14 mouse cellular contexts compared by ENCODE assay signal in the genomic region with DNA sequence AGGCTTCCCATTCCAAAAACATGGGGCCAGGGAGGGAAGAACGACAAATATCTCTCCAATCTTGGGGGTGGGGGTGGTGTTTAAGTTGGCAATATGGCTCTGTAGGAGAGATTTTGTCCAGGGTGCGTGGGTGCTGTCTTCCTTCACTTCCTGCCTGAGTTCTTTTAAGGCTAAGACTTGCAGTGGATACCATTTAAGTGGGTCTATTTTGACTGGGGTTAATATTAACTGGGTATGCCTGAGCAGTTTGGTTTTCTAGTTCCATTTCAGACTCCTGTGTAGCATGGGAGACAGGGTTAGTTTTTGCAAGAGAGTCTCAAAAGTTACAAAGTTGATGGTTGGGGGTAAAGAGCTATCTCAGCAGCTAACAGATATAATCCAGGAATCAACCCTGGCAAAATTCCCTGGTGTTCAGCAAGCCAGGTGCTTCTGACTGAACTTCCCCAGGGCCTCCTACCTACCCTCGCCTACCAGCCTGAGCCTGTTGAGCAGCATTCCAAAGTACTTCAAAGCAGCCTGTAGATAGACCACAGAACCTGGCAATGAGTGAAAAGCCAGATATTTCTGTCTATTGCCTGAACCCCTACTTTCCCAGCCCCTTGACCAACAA. TPM values are rescaled to one million over a fixed set of nuclear protein-coding genes. Genes with fewer than 3 reads are reported as not detected.
DNase-seq lines count a peak whose midpoint lies in the region; ATAC-seq lines count a peak whose summit lies in the region.
"Had no signal": no experiment of that assay in that cellular context is flagged by ENCODE, and none has a peak within 500 bp of the region (broad histone marks: within the 10 kb centered on the region; RNA-seq: fewer than 3 reads in every experiment).

No protein-coding gene starts in this region.

- no peak overlapping the region for H3K27ac ChIP-seq in embryonic facial prominence, embryonic 10.5 days (replicated peaks)
- peak overlapping the region; percentile 63; the same call in 1 of the 2 replicates for H3K27ac ChIP-seq in embryonic facial prominence, embryonic 15.5 days (replicated peaks)
- peak overlapping the region; percentile 86 for H3K27ac ChIP-seq in kidney, embryonic 16.5 days (ENCODE audit: low read length)
- H3K27ac ChIP-seq in lung, embryonic 16.5 days (ENCODE audit: low read length) = peak overlapping the region; percentile 78

- H3K4me1 ChIP-seq in embryonic facial prominence, embryonic 10.5 days = peaks cover 2% of the 10 kb centered on the region; the same call in 1 of the 2 replicates
- H3K4me1 ChIP-seq in embryonic facial prominence, embryonic 15.5 days = 0 out of 2 replicates have a peak, but pooled peaks cover 3% of the 10 kb centered on the region
- peaks cover 2% of the 10 kb centered on the region; the same call in 1 of the 2 replicates for H3K4me1 ChIP-seq in kidney, embryonic 16.5 days (ENCODE audit: insufficient read depth, low read length)
- 0 out of 2 replicates have a peak, but pooled peaks cover 3% of the 10 kb centered on the region for H3K4me1 ChIP-seq in lung, embryonic 16.5 days (replicated peaks; ENCODE audit: control insufficient read depth, insufficient read depth, low read length)

- intact Hi-C loops in heart, postnatal 14 days (cut with DNase I) = no loop called here

- DNase-seq in embryonic facial prominence, embryonic 10.5 days (ENCODE audit: low spot score) = peak; percentile 25
- DNase-seq in heart, postnatal 14 days = no peak
- DNase-seq in right cerebral cortex, adult 18-20 months = no peak
- DNase-seq in cerebellum, adult 18-20 months = no peak
- DNase-seq: adrenal gland, postnatal 36 days; cerebellum, adult 9-10 months; spleen, adult 18-20 months had no signal

- no peaks in the 10 kb centered on the region for H3K36me3 ChIP-seq in embryonic facial prominence, embryonic 10.5 days (replicated peaks)
- H3K36me3 ChIP-seq in embryonic facial prominence, embryonic 15.5 days = no peaks in the 10 kb centered on the region
- no peaks in the 10 kb centered on the region for H3K36me3 ChIP-seq in kidney, embryonic 16.5 days (ENCODE audit: insufficient read depth, low read length)
- H3K36me3 ChIP-seq in lung, embryonic 16.5 days (ENCODE audit: control insufficient read depth, insufficient read depth, low read length) = no peaks in the 10 kb centered on the region

- H3K9ac ChIP-seq in embryonic facial prominence, embryonic 15.5 days = no peak overlapping the region
- H3K9ac ChIP-seq in kidney, embryonic 16.5 days (replicated peaks; ENCODE audit: low read length) = no peak overlapping the region
- no peak overlapping the region for H3K9ac ChIP-seq in lung, embryonic 16.5 days (ENCODE audit: low read length)

- H3K9me3 ChIP-seq in embryonic facial prominence, embryonic 10.5 days = no peaks in the 10 kb centered on the region
- H3K9me3 ChIP-seq in embryonic facial prominence, embryonic 15.5 days (replicated peaks) = no peaks in the 10 kb centered on the region
- no peaks in the 10 kb centered on the region for H3K9me3 ChIP-seq in kidney, embryonic 16.5 days (ENCODE audit: low read length)
- no peaks in the 10 kb centered on the region for H3K9me3 ChIP-seq in lung, embryonic 16.5 days (ENCODE audit: control insufficient read depth, low read length)

- H3K27me3 ChIP-seq in embryonic facial prominence, embryonic 10.5 days (replicated peaks; ENCODE audit: low read depth, poor library complexity, severe bottlenecking) = peaks cover 14% of the 10 kb centered on the region
- no peaks in the 10 kb centered on the region for H3K27me3 ChIP-seq in embryonic facial prominence, embryonic 15.5 days
- no peaks in the 10 kb centered on the region for H3K27me3 ChIP-seq in kidney, embryonic 16.5 days (ENCODE audit: insufficient read depth, low read length)
- no peaks in the 10 kb centered on the region for H3K27me3 ChIP-seq in lung, embryonic 16.5 days (ENCODE audit: control insufficient read depth, insufficient read depth, low read depth, low read length)
- H3K27me3 ChIP-seq: CH12.LX had no signal

- ATAC-seq in embryonic facial prominence, embryonic 15.5 days (ENCODE audit: insufficient number of reproducible peaks, low FRiP score, low TSS enrichment, low read depth) = no peak
- ATAC-seq in kidney, embryonic 16.5 days (ENCODE audit: low FRiP score, low TSS enrichment) = peak; percentile 84
- peak; percentile 95 for ATAC-seq in lung, embryonic 16.5 days (ENCODE audit: low read depth)
- no peak for ATAC-seq in monocyte, adult 5-6 weeks (replicated peaks; ENCODE audit: insufficient number of reproducible peaks, low FRiP score, low TSS enrichment, poor library complexity, severe bottlenecking)

- no peak overlapping the region for H3K4me3 ChIP-seq in embryonic facial prominence, embryonic 10.5 days
- H3K4me3 ChIP-seq in embryonic facial prominence, embryonic 15.5 days (replicated peaks) = no peak overlapping the region
- no peak overlapping the region for H3K4me3 ChIP-seq in kidney, embryonic 16.5 days (ENCODE audit: low read length)
- H3K4me3 ChIP-seq in lung, embryonic 16.5 days (ENCODE audit: low read length) = no peak overlapping the region

- H3K4me2 ChIP-seq in embryonic facial prominence, embryonic 15.5 days (replicated peaks) = no peak overlapping the region
- no peak overlapping the region for H3K4me2 ChIP-seq in kidney, embryonic 16.5 days (replicated peaks; ENCODE audit: low read depth, low read length)
- H3K4me2 ChIP-seq in lung, embryonic 16.5 days (ENCODE audit: low read depth, low read length) = no peak overlapping the region

- 55% methylated on average over 3 of the region's 3 CpGs for WGBS in embryonic facial prominence, embryonic 10.5 days
- 46% methylated on average over 3 of the region's 3 CpGs for WGBS in embryonic facial prominence, embryonic 15.5 days
- WGBS in kidney, embryonic 16.5 days = 38% methylated on average over 3 of the region's 3 CpGs
- WGBS in lung, embryonic 16.5 days = 38% methylated on average over 3 of the region's 3 CpGs

RNA-seq across cellular contexts. Expression of a gene that starts 26.4 kb away (rescaled TPM):
- polyA plus RNA-seq in embryonic facial prominence, embryonic 10.5 days (2016; fragmentation: Nextera tagmentation; extraction: Ambion mirVana) = not detected in 2 replicates
- polyA plus RNA-seq in embryonic facial prominence, embryonic 15.5 days (2015; fragmentation: Nextera tagmentation; extraction: Ambion mirVana) = 18.8 and 22.8 TPM in 2 replicates
- 0.10 TPM in 1 of 2 replicates, not detected in the other for polyA plus RNA-seq in kidney, embryonic 16.5 days (2015; fragmentation: Nextera tagmentation; extraction: Ambion mirVana)
- polyA plus RNA-seq in lung, embryonic 16.5 days (2015; fragmentation: Nextera tagmentation; extraction: Ambion mirVana) = 0.10 TPM in 1 of 2 replicates, not detected in the other
- total RNA-seq in monocyte, adult 5-6 weeks (2017) = not detected in 3 replicates
- total RNA-seq in heart, postnatal 14 days (2021) = under 1 TPM in 1 of 2 experiments, not detected in 1; 0.12 TPM
- total RNA-seq: adrenal gland, postnatal 36 days; CH12.LX; left cerebral cortex, adult 18-20 months had no signal
- polyA plus RNA-seq: heart, embryonic 14.5 days had no signal

RNA-seq across cellular contexts. Expression of a gene that starts 47.5 kb away (rescaled TPM):
- not detected in 2 replicates for polyA plus RNA-seq in embryonic facial prominence, embryonic 10.5 days (2016; fragmentation: Nextera tagmentation; extraction: Ambion mirVana)
- 28.5 and 33.9 TPM in 2 replicates for polyA plus RNA-seq in embryonic facial prominence, embryonic 15.5 days (2015; fragmentation: Nextera tagmentation; extraction: Ambion mirVana)
- 0.04 and 0.07 TPM in 2 replicates for polyA plus RNA-seq in kidney, embryonic 16.5 days (2015; fragmentation: Nextera tagmentation; extraction: Ambion mirVana)
- 0.01 and 0.64 TPM in 2 replicates for polyA plus RNA-seq in lung, embryonic 16.5 days (2015; fragmentation: Nextera tagmentation; extraction: Ambion mirVana)
- not detected in 3 replicates for total RNA-seq in monocyte, adult 5-6 weeks (2017)
- total RNA-seq in heart, postnatal 14 days (2021) = under 1 TPM in 1 of 2 experiments, not detected in 1; 0.05 TPM
- total RNA-seq: adrenal gland, postnatal 36 days; CH12.LX had no signal
- polyA plus RNA-seq: heart, embryonic 14.5 days had no signal

Comparison
In these comparisons a context has a peak if more than half of its experiments do, and no peak if none do; other contexts are left out.
1. RNA of a gene that starts 26.4 kb away (polyA plus RNA-seq): 18.8 to 22.8 TPM in embryonic facial prominence, embryonic 15.5 days; 0.10 TPM in lung, embryonic 16.5 days, 0.10 TPM in kidney, embryonic 16.5 days and not detected in embryonic facial prominence, embryonic 10.5 days; every median in the first group is over 10 times any median in the second.
2. RNA of a gene that starts 47.5 kb away (polyA plus RNA-seq): 28.5 to 33.9 TPM in embryonic facial prominence, embryonic 15.5 days; 0.04 to 0.07 TPM in kidney, embryonic 16.5 days, 0.01 to 0.64 TPM in lung, embryonic 16.5 days and not detected in embryonic facial prominence, embryonic 10.5 days; every median in the first group is over 10 times any median in the second.
3. ATAC-seq: peak in kidney, embryonic 16.5 days (single experiment) and lung, embryonic 16.5 days (single experiment); none in embryonic facial prominence, embryonic 15.5 days (single experiment) and monocyte, adult 5-6 weeks (single experiment).